Mouse (Mus musculus): ENCODE measurements around the gene Gns.

Gene Gns

DNA sequence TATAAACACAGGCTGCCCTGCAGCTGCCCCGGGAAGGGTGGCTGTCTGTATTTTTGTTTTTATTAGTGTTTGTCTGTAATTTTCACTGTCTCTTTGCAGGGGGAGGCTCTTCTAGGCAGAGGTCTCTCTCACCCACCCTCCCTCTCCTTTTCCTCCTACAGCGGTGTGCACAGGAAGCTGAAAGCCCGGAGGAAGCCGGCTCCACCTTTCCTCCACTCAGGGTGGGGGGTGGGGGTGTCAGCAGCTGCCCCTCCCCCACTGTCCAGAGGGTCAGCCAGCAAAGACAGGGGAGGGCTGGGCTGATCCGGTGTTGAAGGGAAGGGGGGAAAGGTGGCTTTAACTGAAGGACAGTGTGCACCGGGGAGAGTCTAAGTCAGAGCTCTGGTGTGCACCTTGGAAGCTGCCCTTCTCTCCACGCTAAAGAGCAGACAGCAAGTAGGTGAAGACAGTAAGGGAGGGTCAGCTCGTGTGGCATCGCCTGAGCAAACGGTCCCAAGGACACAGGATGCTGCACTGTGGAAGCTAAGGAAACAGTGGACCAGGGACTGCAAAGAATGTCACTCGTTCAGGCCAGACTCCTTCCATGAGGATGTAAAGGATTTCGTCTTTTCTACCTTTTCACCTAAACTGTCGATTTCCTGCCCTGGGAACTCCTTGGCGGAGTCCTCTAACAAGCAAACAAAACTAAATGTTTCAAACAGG lies 65.2 kb downstream of the Gns start:
- no peak for DNase-seq (ENCODE audit: low spot score)

DNA sequence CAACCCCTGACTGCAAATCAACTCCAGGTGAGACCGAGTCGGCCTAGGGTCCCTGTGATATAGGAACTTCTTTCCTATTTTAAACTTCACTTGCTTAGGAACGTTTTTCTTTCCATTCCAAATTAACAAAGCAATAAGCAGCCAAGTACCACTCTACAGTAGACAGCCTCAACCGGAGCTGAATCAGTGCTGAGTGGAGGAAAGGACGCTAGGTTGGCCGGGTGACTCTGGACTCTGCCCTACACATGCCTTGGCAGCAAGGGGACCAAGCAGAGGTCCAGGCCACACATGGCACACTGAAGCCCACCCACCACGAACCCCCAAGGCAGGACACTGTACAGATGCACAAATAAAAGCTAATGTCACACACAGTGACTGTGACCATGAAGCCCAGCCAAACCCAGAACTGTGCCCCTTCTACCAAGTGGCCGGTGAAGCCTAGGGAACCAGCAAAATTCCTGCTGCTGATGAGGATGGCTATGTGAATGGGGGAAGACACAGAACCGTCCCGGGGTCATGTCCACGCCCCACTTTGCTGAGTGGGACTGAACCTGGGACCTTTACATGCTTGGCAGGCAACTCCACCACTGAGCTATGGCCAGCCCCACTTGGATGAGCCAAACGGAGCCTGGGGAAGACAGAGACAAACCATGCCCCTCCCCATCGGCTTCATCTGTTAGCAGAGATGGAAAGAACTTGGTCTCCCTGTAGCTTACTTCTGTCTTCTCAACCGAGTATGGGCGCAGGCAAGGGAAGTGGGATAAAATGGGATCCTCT lies 66.1 kb downstream of the Gns start:
- no peak for DNase-seq (ENCODE audit: low spot score)

DNA sequence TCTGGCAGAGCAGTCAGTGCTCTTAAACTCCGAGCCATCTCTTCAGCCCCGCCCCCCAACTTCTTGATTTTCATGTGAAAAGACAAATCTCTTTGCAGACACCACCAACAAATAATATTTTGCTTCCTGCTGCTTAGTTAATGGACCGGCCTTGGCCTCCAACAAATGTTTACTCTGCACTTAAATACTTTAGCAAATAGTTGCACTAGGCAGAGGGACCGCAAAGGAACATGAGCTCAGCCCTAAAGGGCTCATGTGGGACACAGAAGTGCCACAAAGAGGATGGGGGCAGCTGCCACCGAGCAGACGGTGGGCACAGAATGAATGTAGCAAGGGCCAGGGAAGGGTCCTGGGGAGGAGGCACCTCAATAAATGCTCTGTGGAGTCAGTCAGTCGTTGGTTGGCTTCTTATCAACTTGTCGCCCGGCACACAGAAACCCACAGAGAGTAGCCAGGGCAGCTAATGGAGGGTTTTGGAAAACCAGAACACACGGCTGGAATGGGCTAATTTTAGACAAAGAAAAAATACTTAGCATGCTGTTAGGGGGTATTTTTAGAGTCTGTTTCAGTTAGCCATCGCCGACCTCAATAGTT lies 67.2 kb downstream of the Gns start:
- no peak for DNase-seq (ENCODE audit: low spot score)

DNA sequence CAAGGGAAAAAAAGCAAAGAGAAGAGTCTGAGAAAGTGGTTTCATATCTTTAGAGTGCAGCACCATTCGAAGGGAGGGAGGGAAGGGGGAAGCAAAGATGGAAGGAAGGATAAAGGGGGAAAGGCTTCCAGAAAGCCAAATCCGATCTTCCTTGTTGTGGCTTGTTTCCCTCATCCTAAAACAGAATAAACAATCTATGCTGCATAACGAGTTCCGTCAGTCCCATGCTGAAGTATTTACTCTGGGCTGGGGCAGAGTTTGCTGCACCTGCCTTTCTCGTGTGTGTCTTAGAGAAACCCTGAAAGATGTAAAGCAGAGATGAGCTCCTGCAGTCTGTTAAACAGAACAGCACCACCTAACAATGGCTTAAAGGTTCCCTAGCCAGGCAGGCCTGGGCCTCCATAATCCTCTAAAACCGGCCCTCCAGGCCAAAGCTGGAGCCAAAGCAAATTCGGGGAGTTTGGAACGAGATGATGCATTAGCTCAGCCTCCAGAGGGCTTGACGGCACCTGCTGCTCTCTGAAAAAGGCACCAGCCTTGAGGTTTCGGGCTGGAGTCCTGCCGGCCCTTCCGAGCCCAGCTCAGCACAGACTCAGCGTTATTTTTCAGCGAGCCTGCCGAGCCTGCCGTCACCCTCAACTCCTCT lies 67.9 kb downstream of the Gns start:
- DNase-seq (ENCODE audit: low spot score) = no peak

DNA sequence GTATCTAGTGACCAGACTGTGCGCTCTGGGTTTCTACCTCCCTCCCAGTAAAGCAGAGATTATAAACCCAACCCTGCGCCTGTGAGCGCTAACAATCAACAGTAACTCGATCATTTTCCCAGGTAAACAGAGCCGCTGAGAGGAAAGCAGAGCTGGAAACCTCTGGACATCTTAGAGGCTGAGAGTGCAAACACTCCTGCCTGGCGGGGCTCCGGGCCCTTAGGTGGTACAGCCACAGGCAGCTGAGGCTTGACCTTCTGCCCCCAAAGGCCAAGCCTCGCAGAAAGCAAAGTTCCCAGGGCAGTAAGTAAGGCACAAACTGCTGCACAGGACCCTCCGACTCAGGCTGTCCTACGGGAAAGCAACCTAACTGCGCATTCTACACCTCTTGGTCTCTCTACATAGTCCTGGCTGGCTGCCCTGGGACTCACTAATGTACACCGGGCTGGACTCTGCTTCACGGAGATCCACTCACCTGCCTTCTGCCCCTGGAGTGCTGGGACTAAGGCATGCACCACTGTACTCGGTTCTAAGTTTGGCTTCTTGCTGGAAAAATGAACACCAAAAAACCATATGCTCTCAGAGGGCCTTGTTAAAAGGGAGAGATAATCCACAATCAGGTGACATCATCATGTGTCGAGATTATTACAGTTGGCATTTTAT lies 69.7 kb downstream of the Gns start:
- DNase-seq (ENCODE audit: low spot score) = no peak

DNA sequence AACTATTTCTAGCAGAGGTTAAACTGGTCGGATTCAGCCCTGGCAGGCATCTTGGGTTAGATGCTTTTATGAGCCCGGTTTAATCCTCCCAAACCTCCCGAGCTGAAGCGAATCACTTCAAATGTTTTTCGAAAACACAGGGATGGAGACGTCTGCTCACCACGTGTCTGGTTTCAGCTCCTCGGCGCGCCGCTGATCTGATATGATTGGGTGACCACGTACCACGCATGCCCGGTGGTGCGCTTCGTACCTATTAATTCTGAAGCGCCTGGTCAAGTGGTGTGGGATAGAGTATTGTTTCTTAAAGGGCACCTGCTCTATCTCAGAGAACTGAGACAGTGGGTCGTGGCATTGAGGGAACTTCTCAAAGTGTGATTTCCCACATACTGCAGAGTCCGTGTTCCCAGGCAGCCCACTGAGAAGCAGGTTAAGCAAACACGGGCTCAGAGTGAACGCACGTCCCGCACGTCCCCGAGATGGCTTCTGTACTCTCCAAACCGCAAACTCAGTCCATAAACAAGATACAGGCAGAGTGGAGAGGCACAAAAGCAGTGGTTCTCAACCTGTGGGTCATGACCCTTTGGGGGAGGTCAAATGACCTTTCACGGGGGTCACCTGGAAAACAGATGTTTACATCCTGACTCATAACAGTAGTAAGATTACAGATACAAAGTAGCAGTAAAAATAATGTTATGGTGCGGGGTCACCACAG lies 70.8 kb downstream of the Gns start:
- no peak for DNase-seq (ENCODE audit: low spot score)

DNA sequence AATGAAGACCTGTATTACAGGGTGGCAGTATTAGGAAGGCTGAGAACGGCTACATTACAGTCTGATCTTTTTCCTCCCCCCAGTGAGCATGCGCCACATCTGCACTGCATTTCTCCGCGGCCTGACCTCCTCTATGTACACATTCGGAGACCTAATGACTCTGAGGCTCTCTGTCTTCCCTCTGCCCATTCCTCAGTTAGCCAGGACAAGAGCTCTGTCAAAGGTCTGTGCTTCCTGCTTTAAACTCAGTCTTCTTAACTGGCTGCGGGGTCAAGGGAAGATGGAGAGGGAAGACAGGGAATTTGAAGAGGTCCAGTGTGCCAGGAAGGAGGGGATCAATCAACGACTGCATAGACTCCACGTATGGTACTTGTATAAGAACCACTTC lies 71.4 kb downstream of the Gns start:
- no peak for DNase-seq (ENCODE audit: low spot score)

DNA sequence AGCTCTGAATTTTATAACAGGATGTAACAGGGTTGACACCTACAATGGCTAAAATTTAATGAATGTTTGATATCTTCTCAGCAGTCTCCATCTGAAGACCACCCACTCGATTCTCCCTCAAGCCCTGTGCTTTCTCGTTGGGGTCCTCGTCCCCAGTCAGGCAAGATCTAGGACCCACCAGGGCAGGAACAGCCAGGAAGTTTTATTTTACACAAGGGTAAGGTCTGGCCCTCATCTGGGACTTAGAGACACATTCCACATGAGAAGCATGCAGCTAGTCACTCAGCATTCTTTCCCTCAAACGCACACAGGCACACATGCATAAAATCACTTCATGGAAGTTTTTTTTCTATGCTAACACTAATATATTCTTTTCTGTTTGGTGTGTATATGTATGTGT lies 71.8 kb downstream of the Gns start:
- DNase-seq (ENCODE audit: low spot score) = no peak

DNA sequence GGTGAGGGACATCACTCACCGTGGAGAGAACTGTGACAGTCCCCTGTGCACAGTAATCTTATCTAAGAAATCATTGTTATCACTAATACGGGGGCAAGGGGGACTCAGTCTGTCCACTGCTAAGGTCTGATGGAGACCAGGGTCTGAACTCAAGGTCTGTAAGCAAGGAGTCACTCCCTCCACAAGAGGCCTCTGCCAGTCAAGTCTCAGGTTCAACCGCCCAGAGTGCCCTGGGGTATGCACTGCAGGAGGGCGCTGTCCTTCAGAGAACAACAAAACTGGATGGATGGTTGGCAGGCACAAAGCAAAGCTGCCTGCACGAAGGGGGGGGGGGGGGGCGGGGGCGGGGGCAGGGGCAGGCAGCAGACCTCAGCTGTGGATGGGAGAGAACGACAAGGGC lies 73.2 kb downstream of the Gns start:
- no peak for DNase-seq (ENCODE audit: low spot score)

DNA sequence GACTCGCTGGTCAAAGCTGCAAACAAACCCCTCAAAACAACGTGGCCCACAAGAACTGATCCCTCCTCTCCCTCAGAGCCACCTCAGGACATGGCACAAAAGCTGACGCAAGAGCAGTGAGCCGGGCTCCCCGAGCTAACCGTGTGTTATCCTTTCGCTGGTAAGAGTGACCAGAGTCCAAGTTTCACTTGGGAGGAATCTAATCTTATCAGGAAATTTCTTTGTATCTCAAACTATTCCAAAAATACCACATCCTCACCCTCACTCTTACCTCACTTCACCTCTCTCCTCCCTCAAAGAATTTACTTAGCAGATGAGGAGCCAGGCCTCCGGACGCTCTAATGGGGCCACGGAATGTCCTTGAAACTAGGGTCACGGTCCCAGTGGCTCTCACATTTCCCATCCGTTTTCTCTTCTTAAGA lies 74.4 kb downstream of the Gns start:
- DNase-seq (ENCODE audit: low spot score) = no peak

DNA sequence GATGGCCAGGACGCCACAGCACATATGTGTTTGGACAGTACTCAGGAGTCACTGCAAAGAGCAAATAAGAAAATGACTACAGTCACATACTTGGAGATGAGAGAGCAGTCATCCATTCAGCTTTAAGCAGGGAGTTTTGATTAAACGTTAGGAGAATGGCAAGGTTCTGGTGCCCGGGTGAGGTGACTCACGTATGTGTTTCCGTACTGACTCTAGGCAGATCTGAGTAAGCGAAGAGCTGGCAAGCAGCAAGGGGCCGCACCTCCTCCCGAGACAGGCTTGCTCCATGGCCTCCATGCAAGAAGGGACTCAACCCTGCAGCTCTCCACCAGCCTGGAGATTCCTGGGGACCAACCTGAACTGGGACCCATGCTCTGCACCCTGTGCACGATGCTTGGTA lies 78.9 kb downstream of the Gns start:
- DNase-seq (ENCODE audit: low spot score) = no peak

DNA sequence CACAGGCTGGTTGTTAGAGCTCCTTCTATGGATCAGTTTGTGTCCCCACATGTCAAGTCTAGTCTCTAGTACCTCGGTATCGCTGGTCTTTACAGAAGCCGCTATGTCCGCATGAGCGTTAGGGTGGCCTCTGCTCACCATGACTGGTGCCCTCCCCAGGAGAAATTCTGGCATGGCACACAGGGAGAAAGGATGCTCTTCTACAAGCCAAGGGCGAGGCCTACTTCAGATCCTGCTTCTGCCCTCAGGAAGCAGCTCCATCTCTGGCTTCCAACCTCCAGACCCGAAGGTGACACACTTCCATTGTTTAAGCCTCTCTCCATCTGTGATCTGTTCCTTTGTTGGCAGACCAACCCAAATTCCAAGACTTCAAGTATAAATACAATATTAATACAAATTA lies 79.3 kb downstream of the Gns start:
- DNase-seq (ENCODE audit: low spot score) = no peak

DNA sequence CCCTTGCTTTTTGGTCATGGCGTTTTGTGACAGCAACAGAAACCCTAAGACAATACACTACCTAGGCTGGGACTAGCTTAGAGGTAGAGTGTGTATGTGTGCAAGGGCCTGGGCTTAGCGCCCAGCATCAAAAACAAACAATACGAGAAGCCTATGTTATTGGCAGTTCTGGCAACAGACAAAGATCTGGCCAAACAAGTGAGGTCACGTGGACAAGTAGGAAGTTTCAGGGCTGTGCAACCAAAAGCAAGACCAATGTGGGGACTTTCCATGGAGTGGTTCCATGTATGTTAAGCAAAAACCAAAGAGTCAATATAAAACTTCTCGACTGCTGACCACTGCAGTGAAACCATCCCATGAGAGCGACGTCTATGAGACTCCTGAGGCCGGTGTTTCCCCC lies 80.9 kb downstream of the Gns start:
- no peak for DNase-seq (ENCODE audit: low spot score)
